Mouse (Mus musculus) hindbrain, postnatal 0 days (tissue): ENCODE data around the gene Fer1l4. TPM values are rescaled to one million over a fixed set of nuclear protein-coding genes. Genes with fewer than 3 reads are reported as not detected.

ENCODE experiments used
- ATAC-seq: fragments of 200-750 bp; cut with Nextera tagmentation; 2 replicates; pipeline ENCODE4 v1.8.0; 2017; ENCODE audit warnings: mild to moderate bottlenecking, moderate TSS enrichment, moderate library complexity
- DNase-seq: peaks from one replicate; pipeline ENCODE4 v3.0.0-alpha.2; 2015; ENCODE audit warnings: low spot score
- H3K27ac ChIP-seq: fragments of 300-500 bp; sonication (generic); 2 replicates; pipeline ENCODE4 v1.5.1; 2014; ENCODE audit warnings: mild to moderate bottlenecking
- H3K27me3 ChIP-seq: fragments of 300-500 bp; sonication (generic); 2 replicates; pipeline ENCODE4 v1.6.1; 2014; ENCODE audit warnings: low read length, mixed read lengths; ENCODE audit not compliant: insufficient read depth
- H3K36me3 ChIP-seq: fragments of 300-500 bp; sonication (generic); 2 replicates; pipeline ENCODE4 v1.6.1; 2014; ENCODE audit warnings: low read length, mixed read lengths; ENCODE audit not compliant: insufficient read depth
- H3K4me1 ChIP-seq: fragments of 300-500 bp; sonication (generic); 2 replicates; pipeline ENCODE4 v1.6.1; 2014; ENCODE audit warnings: antibody characterized with exemption, low read length, mixed read lengths; ENCODE audit not compliant: insufficient read depth
- H3K4me2 ChIP-seq: fragments of 300-500 bp; sonication (generic); 2 replicates; pipeline ENCODE4 v1.6.1; 2014; ENCODE audit warnings: low read depth, mild to moderate bottlenecking, low read length, moderate library complexity, mixed read lengths
- H3K4me3 ChIP-seq: fragments of 300-500 bp; sonication (generic); 2 replicates; pipeline ENCODE4 v1.5.1; 2014; ENCODE audit warnings: low read length
- H3K9ac ChIP-seq: fragments of 300-500 bp; sonication (generic); replicated peaks from 2 replicates; pipeline ENCODE4 v1.6.1; 2014; ENCODE audit warnings: mild to moderate bottlenecking, low read length, moderate library complexity, mixed read lengths
- H3K9me3 ChIP-seq: fragments of 300-500 bp; sonication (generic); 2 replicates; pipeline ENCODE4 v1.6.1; 2016; ENCODE audit warnings: low read length, mixed read lengths
- CTCF ChIP-seq: IDR thresholded peaks from 2 replicates; pipeline ENCODE4 v1.5.1; 2016; ENCODE audit warnings: antibody characterized with exemption, control low read depth, low read depth
- WGBS: fragments of 180-500 bp; shearing (Covaris S2); extraction: QIAGEN DNeasy Blood & Tissue Kit; methylation state at CpG from one replicate; pipeline ENCODE4 v1.1.7; 2014; 5-methylcytosine and 5-hydroxymethylcytosine counted together
- polyA plus RNA-seq: library from polyadenylated mRNA; unstranded; fragments of >200 nt; fragmentation: Nextera tagmentation; extraction: Ambion mirVana; gene quantifications from 2 replicates; pipeline ENCODE4 v1.2.1, GENCODE M21; 2015
- total RNA-seq: library from RNA; depleted of rRNA; stranded (reverse); fragments of >200 nt; gene quantifications from 2 replicates; pipeline ENCODE4 v1.2.3, GENCODE M21; 2014; rRNA removed

The Fer1l4 gene
- total and polyA plus RNA-seq, 2 experiments from 2014 or later: not detected

GRCm38 (mm10) chr2:155985776-155986175 is 67.0 kb downstream of the Fer1l4 start:
- WGBS: 92% methylated on average over 7 of the region's 7 CpGs
- Histone ChIP-seq H3K4me2 (no peak overlapping the region), H3K9ac (no peak overlapping the region), H3K4me3 (no peak overlapping the region), H3K27me3 (no peaks in the 10 kb centered on the region), H3K9me3 (no peaks in the 10 kb centered on the region), H3K36me3 (peaks cover 86% of the 10 kb centered on the region), H3K4me1 (no peaks in the 10 kb centered on the region), H3K27ac (no peak overlapping the region)
- no peak for TF ChIP-seq CTCF
- DNase-seq (no peak), ATAC-seq (no peak)

- H3K4me2 ChIP-seq: no peak overlapping the region
- DNase-seq (no peak), ATAC-seq (no peak)
- no peaks in the 10 kb centered on the region for H3K4me1 ChIP-seq
- H3K9me3 ChIP-seq: no peaks in the 10 kb centered on the region
- H3K36me3 ChIP-seq: peaks cover 77% of the 10 kb centered on the region
- 93% methylated on average over 5 of the region's 5 CpGs for WGBS
- no peak overlapping the region for H3K4me3 ChIP-seq
- H3K27ac ChIP-seq: no peak overlapping the region
- no peak overlapping the region for H3K9ac ChIP-seq
- no peaks in the 10 kb centered on the region for H3K27me3 ChIP-seq
- TF ChIP-seq CTCF: no peak
These were observed 73.3 kb downstream of the Fer1l4 start for GRCm38 (mm10) chr2:155979328-155979991.

- no peaks in the 10 kb centered on the region for H3K4me1 ChIP-seq
- ATAC-seq (no peak), DNase-seq (peak; percentile 25)
- H3K27ac ChIP-seq: no peak overlapping the region
- no peak overlapping the region for H3K4me2 ChIP-seq
- no peak overlapping the region for H3K9ac ChIP-seq
- 83% methylated on average over 14 of the region's 14 CpGs for WGBS
- no peaks in the 10 kb centered on the region for H3K27me3 ChIP-seq
- peaks cover 70% of the 10 kb centered on the region for H3K36me3 ChIP-seq
- no peak overlapping the region for H3K4me3 ChIP-seq
- H3K9me3 ChIP-seq: no peaks in the 10 kb centered on the region
- TF ChIP-seq CTCF: peak; percentile 30; the same call in 1 of the 2 replicates
These were observed 78.5 kb downstream of the Fer1l4 start for GRCm38 (mm10) chr2:155974087-155974731.

GRCm38 (mm10) chr2:155973348-155973747 is 79.4 kb downstream of the Fer1l4 start:
- 93% methylated on average over 6 of the region's 6 CpGs for WGBS
- no peak overlapping the region for H3K27ac ChIP-seq
- H3K4me1 ChIP-seq: no peaks in the 10 kb centered on the region
- no peak for DNase-seq
- H3K4me2 ChIP-seq: no peak overlapping the region
- no peak overlapping the region for H3K4me3 ChIP-seq
- H3K27me3 ChIP-seq: no peaks in the 10 kb centered on the region
- no peaks in the 10 kb centered on the region for H3K9me3 ChIP-seq
- H3K9ac ChIP-seq: no peak overlapping the region
- peaks cover 71% of the 10 kb centered on the region for H3K36me3 ChIP-seq
- ATAC-seq: no peak
- TF ChIP-seq CTCF: no peak

Other genes starting within 250 kb of the Fer1l4 start
- 31.9 and 35.4 TPM in 2 replicates for gene BC029722, start 233.5 kb downstream of the Fer1l4 start, total RNA-seq
- 52.2 and 53.4 TPM in 2 replicates for gene BC029722, start 233.5 kb downstream of the Fer1l4 start, polyA plus RNA-seq
- 105 and 110 TPM in 2 replicates for gene Eif6, start 226.0 kb downstream of the Fer1l4 start, total RNA-seq
- gene Eif6, start 226.0 kb downstream of the Fer1l4 start, polyA plus RNA-seq: 138 and 144 TPM in 2 replicates
- not detected in 2 replicates for gene Fam83c, start 218.1 kb downstream of the Fer1l4 start, total RNA-seq
- gene Fam83c, start 218.1 kb downstream of the Fer1l4 start, polyA plus RNA-seq: 0.10 and 0.15 TPM in 2 replicates
- 38.0 and 39.4 TPM in 2 replicates for gene Uqcc1, start 122.6 kb downstream of the Fer1l4 start, total RNA-seq
- 55.6 and 61.4 TPM in 2 replicates for gene Uqcc1, start 122.6 kb downstream of the Fer1l4 start, polyA plus RNA-seq
- gene Gm15557, start 112.2 kb downstream of the Fer1l4 start, total RNA-seq: not detected in 2 replicates
- gene Gm15557, start 112.2 kb downstream of the Fer1l4 start, polyA plus RNA-seq: not detected in 2 replicates
- 1.3 and 3.4 TPM in 2 replicates for gene Gdf5, start 107.6 kb downstream of the Fer1l4 start, total RNA-seq
- 0.95 and 1.3 TPM in 2 replicates for gene Gdf5, start 107.6 kb downstream of the Fer1l4 start, polyA plus RNA-seq
- 20.8 and 24.9 TPM in 2 replicates for gene Cep250, start 96.5 kb downstream of the Fer1l4 start, total RNA-seq
- gene Cep250, start 96.5 kb downstream of the Fer1l4 start, polyA plus RNA-seq: 11.9 and 13.1 TPM in 2 replicates
- gene 6430550D23Rik, start 45.0 kb downstream of the Fer1l4 start, total RNA-seq: 0.50 and 1.3 TPM in 2 replicates
- 0.97 and 1.4 TPM in 2 replicates for gene 6430550D23Rik, start 45.0 kb downstream of the Fer1l4 start, polyA plus RNA-seq
- gene Ergic3, start 44.9 kb downstream of the Fer1l4 start, total RNA-seq: 288 and 352 TPM in 2 replicates
- 430 and 472 TPM in 2 replicates for gene Ergic3, start 44.9 kb downstream of the Fer1l4 start, polyA plus RNA-seq
- 7.9 and 18.5 TPM in 2 replicates for gene Spag4, start 12.2 kb upstream of the Fer1l4 start, total RNA-seq
- 8.3 and 8.7 TPM in 2 replicates for gene Spag4, start 12.2 kb upstream of the Fer1l4 start, polyA plus RNA-seq
- gene Cpne1, start 59.0 kb upstream of the Fer1l4 start, total RNA-seq: 49.8 and 65.0 TPM in 2 replicates
- gene Cpne1, start 59.0 kb upstream of the Fer1l4 start, polyA plus RNA-seq: 12.8 and 16.4 TPM in 2 replicates
- 27.1 and 33.9 TPM in 2 replicates for gene Rbm12, start 59.0 kb upstream of the Fer1l4 start, total RNA-seq
- gene Rbm12, start 59.0 kb upstream of the Fer1l4 start, polyA plus RNA-seq: 15.5 and 16.9 TPM in 2 replicates
- 46.0 and 82.1 TPM in 2 replicates for gene Gm28036, start 74.1 kb upstream of the Fer1l4 start, total RNA-seq
- gene Gm28036, start 74.1 kb upstream of the Fer1l4 start, polyA plus RNA-seq: 10.6 and 12.0 TPM in 2 replicates
- 113 and 152 TPM in 2 replicates for gene Romo1, start 91.1 kb upstream of the Fer1l4 start, total RNA-seq
- 604 and 613 TPM in 2 replicates for gene Romo1, start 91.1 kb upstream of the Fer1l4 start, polyA plus RNA-seq
- 42.2 and 49.2 TPM in 2 replicates for gene Nfs1, start 91.2 kb upstream of the Fer1l4 start, total RNA-seq
- 37.5 and 39.2 TPM in 2 replicates for gene Nfs1, start 91.2 kb upstream of the Fer1l4 start, polyA plus RNA-seq
- 250 and 341 TPM in 2 replicates for gene Rbm39, start 127.3 kb upstream of the Fer1l4 start, total RNA-seq
- 448 and 480 TPM in 2 replicates for gene Rbm39, start 127.3 kb upstream of the Fer1l4 start, polyA plus RNA-seq
- 27.3 and 31.0 TPM in 2 replicates for gene Phf20, start 143.5 kb upstream of the Fer1l4 start, total RNA-seq
- gene Phf20, start 143.5 kb upstream of the Fer1l4 start, polyA plus RNA-seq: 100 and 105 TPM in 2 replicates